15 mouse cellular contexts compared by ENCODE assay signal in the genomic region with DNA sequence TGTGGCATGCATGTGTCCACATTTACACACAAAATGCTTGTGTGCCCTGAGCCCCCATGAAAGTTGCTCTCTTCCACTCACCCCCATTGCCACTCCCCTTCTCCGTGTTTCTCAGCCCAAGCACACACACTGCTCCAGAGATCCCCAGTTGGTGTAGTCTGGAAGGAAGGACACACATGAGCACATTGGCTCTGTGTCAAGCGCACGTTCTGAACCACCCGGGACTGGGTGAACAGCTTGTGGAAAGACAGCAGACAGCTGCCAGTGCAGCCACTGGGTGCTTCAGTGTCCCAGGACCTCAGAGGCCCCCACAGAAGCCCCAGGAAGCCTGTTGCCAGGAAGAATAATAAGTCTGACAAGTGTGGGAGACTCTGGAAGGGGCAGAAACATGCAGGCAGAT.
"Had no signal": no experiment of that assay in that cellular context is flagged by ENCODE, and none has a peak within 500 bp of the region (broad histone marks: within the 10 kb centered on the region; RNA-seq: fewer than 3 reads in every experiment).

No protein-coding gene starts in this region.

- H3K9me3 ChIP-seq: limb, embryonic 10.5 days; liver, embryonic 15.5 days; megakaryocyte, embryonic 14.5 days; midbrain, embryonic 15.5 days; neural tube, embryonic 13.5 days had no signal

- H3K4me2 ChIP-seq: liver, embryonic 11.5 days; liver, embryonic 15.5 days; midbrain, embryonic 11.5 days; midbrain, embryonic 15.5 days; neural tube, embryonic 13.5 days had no signal

- H3K4me3 ChIP-seq: layer of hippocampus, adult 2 months; limb, embryonic 10.5 days; liver, embryonic 15.5 days; megakaryocyte, embryonic 14.5 days; midbrain, embryonic 15.5 days; neural tube, embryonic 13.5 days had no signal

- H3K4me1 ChIP-seq: liver, embryonic 15.5 days had no signal

- H3K9ac ChIP-seq: liver, embryonic 15.5 days; midbrain, embryonic 15.5 days; neural tube, embryonic 13.5 days had no signal

- H3K36me3 ChIP-seq: limb, embryonic 10.5 days; liver, embryonic 15.5 days; midbrain, embryonic 15.5 days; neural tube, embryonic 13.5 days had no signal

- H3K27ac ChIP-seq: kidney, postnatal 0 days; layer of hippocampus, adult 2 months; limb, embryonic 10.5 days; liver, embryonic 15.5 days; macrophage; midbrain, embryonic 15.5 days; neural tube, embryonic 13.5 days; stomach, postnatal 0 days had no signal

- ATAC-seq: intestine, postnatal 0 days; midbrain, embryonic 15.5 days had no signal

- H3K27me3 ChIP-seq: midbrain, embryonic 15.5 days had no signal

- DNase-seq: kidney, adult 8-10 months; kidney, postnatal 4 days; thymus, postnatal 4 days had no signal
